Mouse (Mus musculus) G1E (cell line): ENCODE results near the gene Meis2.

Experiments
- CTCF ChIP-seq: IDR thresholded peaks from 2 replicates; pipeline ENCODE4 v1.5.1; 2012; ENCODE audit warnings: low read depth, low read length, inconsistent platforms, mixed read lengths
- GATA1 ChIP-seq: IDR thresholded peaks from 2 replicates; pipeline ENCODE4 v1.6.1; 2012; ENCODE audit warnings: borderline replicate concordance, low read length, inconsistent platforms, mixed read lengths
- TAL1 ChIP-seq: conservative IDR thresholded peaks from 2 replicates; pipeline ENCODE4 v1.6.1; 2012; ENCODE audit warnings: low read depth, low read length, inconsistent platforms, mixed read lengths

GRCm38 (mm10) chr2:115852615-115853014 lies 213.0 kb downstream of the Meis2 start:
- TF ChIP-seq CTCF (no peak), GATA1 (no peak), TAL1 (no peak)
